Mouse (Mus musculus) forebrain, embryonic 11.5 days (tissue): ENCODE results near the gene Unc119. TPM values are rescaled to one million over a fixed set of nuclear protein-coding genes. Genes with fewer than 3 reads are reported as not detected.

Experiments used
- ATAC-seq: fragments of 200-750 bp; cut with Nextera tagmentation; replicated peaks from 2 replicates; pipeline ENCODE4 v1.8.0; 2017; ENCODE audit warnings: moderate TSS enrichment; ENCODE audit not compliant: low FRiP score
- DNase-seq: peaks from one replicate; pipeline ENCODE4 v3.0.0-alpha.2; 2017; ENCODE audit warnings: low spot score
- H3K27ac ChIP-seq: fragments of 300-500 bp; sonication (generic); 2 replicates; pipeline ENCODE4 v1.5.1; 2014; ENCODE audit warnings: low read depth, low read length
- H3K27me3 ChIP-seq: fragments of 300-500 bp; sonication (generic); 2 replicates; pipeline ENCODE4 v1.6.1; 2014; ENCODE audit warnings: mild to moderate bottlenecking, low read length, mixed read lengths; ENCODE audit not compliant: control insufficient read depth, insufficient read depth
- H3K36me3 ChIP-seq: fragments of 300-500 bp; sonication (generic); 2 replicates; pipeline ENCODE4 v1.6.1; 2014; ENCODE audit warnings: mild to moderate bottlenecking, low read length, moderate library complexity, mixed read lengths; ENCODE audit not compliant: control insufficient read depth, insufficient read depth
- H3K4me1 ChIP-seq: fragments of 300-500 bp; sonication (generic); replicated peaks from 2 replicates; pipeline ENCODE4 v1.6.1; 2014; ENCODE audit warnings: low read length, mixed read lengths; ENCODE audit not compliant: control insufficient read depth, insufficient read depth
- H3K4me2 ChIP-seq: fragments of 300-500 bp; sonication (generic); 2 replicates; pipeline ENCODE4 v1.6.1; 2014; ENCODE audit warnings: low read depth, mild to moderate bottlenecking, low read length, moderate library complexity, mixed read lengths; ENCODE audit not compliant: severe bottlenecking
- H3K4me3 ChIP-seq: fragments of 300-500 bp; sonication (generic); 2 replicates; pipeline ENCODE4 v1.5.1; 2014; ENCODE audit warnings: low read depth, low read length
- H3K9ac ChIP-seq: fragments of 300-500 bp; sonication (generic); 2 replicates; pipeline ENCODE4 v1.6.1; 2014; ENCODE audit warnings: low read length
- H3K9me3 ChIP-seq: fragments of 300-500 bp; sonication (generic); 2 replicates; pipeline ENCODE4 v1.6.1; 2016; ENCODE audit warnings: low read length, mixed read lengths; ENCODE audit not compliant: control insufficient read depth
- WGBS: fragments of 180-500 bp; shearing (Covaris S2); extraction: QIAGEN DNeasy Blood & Tissue Kit; methylation state at CpG from one replicate; pipeline ENCODE4 v1.1.7; 2014; 5-methylcytosine and 5-hydroxymethylcytosine counted together
- polyA plus RNA-seq: library from polyadenylated mRNA; unstranded; fragments of >200 nt; fragmentation: Nextera tagmentation; extraction: Ambion mirVana; gene quantifications from 2 replicates; pipeline ENCODE4 v1.2.1, GENCODE M21; 2014

Gene Unc119
- polyA plus RNA-seq, 1 experiment from 2014 or later, result 77.4 TPM

GRCm38 (mm10) chr11:78347070-78347754 lies 3.9 kb downstream of the Unc119 start:
- Histone ChIP-seq H3K4me2 (no peak overlapping the region), H3K9me3 (no peaks in the 10 kb centered on the region), H3K27me3 (no peaks in the 10 kb centered on the region), H3K27ac (no peak overlapping the region), H3K9ac (no peak overlapping the region), H3K4me3 (no peak overlapping the region), H3K36me3 (no peaks in the 10 kb centered on the region), H3K4me1 (peaks cover 2% of the 10 kb centered on the region; the same call in 1 of the 2 replicates)
- ATAC-seq (no peak), DNase-seq (peak; percentile 80)
- WGBS, result 89% methylated on average over 10 of the region's 10 CpGs

- DNase-seq (no peak), ATAC-seq (no peak)
- Histone ChIP-seq H3K4me1 (peaks cover 2% of the 10 kb centered on the region; the same call in 1 of the 2 replicates), H3K4me2 (no peak overlapping the region), H3K36me3 (no peaks in the 10 kb centered on the region), H3K9me3 (no peaks in the 10 kb centered on the region), H3K9ac (no peak overlapping the region), H3K27ac (no peak overlapping the region), H3K27me3 (no peaks in the 10 kb centered on the region), H3K4me3 (no peak overlapping the region)
- WGBS, result 87% methylated on average over 9 of the region's 9 CpGs
These were observed 4.6 kb downstream of the Unc119 start for GRCm38 (mm10) chr11:78347908-78348307.

- Histone ChIP-seq H3K4me2 (no peak overlapping the region), H3K4me3 (no peak overlapping the region), H3K9ac (no peak overlapping the region), H3K27ac (no peak overlapping the region), H3K4me1 (0 out of 2 replicates have a peak, but pooled peaks cover 2% of the 10 kb centered on the region), H3K36me3 (no peaks in the 10 kb centered on the region), H3K9me3 (no peaks in the 10 kb centered on the region), H3K27me3 (no peaks in the 10 kb centered on the region)
- 77% methylated on average over 7 of the region's 7 CpGs for WGBS
- ATAC-seq, result no peak
- no peak for DNase-seq
These were observed 5.2 kb downstream of the Unc119 start for GRCm38 (mm10) chr11:78348474-78348873.

GRCm38 (mm10) chr11:78349441-78350358 lies 6.4 kb downstream of the Unc119 start:
- H3K27ac ChIP-seq, result no peak overlapping the region
- H3K9me3 ChIP-seq, result no peaks in the 10 kb centered on the region
- 0 out of 2 replicates have a peak, but pooled peaks cover 2% of the 10 kb centered on the region for H3K4me1 ChIP-seq
- no peaks in the 10 kb centered on the region for H3K36me3 ChIP-seq
- no peaks in the 10 kb centered on the region for H3K27me3 ChIP-seq
- H3K4me2 ChIP-seq, result no peak overlapping the region
- DNase-seq (no peak), ATAC-seq (no peak)
- no peak overlapping the region for H3K4me3 ChIP-seq
- H3K9ac ChIP-seq, result no peak overlapping the region
- 93% methylated on average over 4 of the region's 4 CpGs for WGBS

- H3K27me3 ChIP-seq, result no peaks in the 10 kb centered on the region
- H3K4me3 ChIP-seq, result no peak overlapping the region
- 95% methylated on average over 1 of the region's 1 CpGs for WGBS
- DNase-seq, result no peak
- H3K4me2 ChIP-seq, result no peak overlapping the region
- no peaks in the 10 kb centered on the region for H3K36me3 ChIP-seq
- H3K4me1 ChIP-seq, result no peaks in the 10 kb centered on the region
- no peaks in the 10 kb centered on the region for H3K9me3 ChIP-seq
- no peak for ATAC-seq
- H3K9ac ChIP-seq, result no peak overlapping the region
- no peak overlapping the region for H3K27ac ChIP-seq
These were observed 9.8 kb downstream of the Unc119 start for GRCm38 (mm10) chr11:78353081-78353480.

- Histone ChIP-seq H3K9me3 (no peaks in the 10 kb centered on the region), H3K4me3 (no peak overlapping the region), H3K4me1 (no peaks in the 10 kb centered on the region), H3K27me3 (no peaks in the 10 kb centered on the region), H3K4me2 (no peak overlapping the region), H3K9ac (no peak overlapping the region), H3K36me3 (no peaks in the 10 kb centered on the region), H3K27ac (no peak overlapping the region)
- 91% methylated on average over 6 of the region's 6 CpGs for WGBS
- no peak for ATAC-seq
- no peak for DNase-seq
These were observed 11.6 kb downstream of the Unc119 start for GRCm38 (mm10) chr11:78354905-78355304.

DNA sequence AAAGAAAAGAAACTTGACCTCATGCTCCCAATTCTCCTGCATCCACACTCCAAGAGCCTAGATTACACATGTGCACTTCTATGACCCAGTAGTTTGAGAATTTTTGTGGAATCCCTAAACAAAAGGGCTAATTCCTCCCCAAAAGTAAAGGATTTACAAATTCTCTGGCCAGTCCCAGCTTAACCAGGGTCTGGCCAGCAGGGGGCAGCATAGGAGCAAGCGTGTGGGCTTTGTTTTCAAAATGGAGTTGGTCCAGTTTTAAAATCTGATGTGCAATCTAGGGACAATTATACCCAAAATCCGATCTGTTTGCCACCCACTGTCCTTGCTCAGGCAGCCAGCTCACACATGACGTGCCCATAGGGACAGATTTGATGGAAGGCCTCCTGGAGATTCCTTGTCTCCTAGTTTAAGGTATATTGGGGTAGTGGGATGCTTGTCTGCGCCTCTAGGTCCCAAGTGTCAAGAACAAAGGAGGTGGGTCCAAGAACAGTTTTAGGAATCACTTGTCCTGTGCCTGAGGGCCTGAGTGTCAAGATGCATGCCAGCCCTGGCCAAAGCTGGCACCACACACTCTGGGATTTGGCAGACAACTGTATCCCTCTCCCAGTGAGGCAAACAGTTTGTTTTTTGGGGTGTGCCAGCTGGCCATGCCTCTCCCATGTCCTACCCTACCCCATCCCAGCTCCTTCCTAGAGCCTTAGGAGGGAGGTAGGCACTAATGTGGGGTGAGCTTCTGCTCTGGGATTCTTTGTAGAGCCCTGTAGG lies 12.4 kb downstream of the Unc119 start:
- H3K9me3 ChIP-seq, result no peaks in the 10 kb centered on the region
- no peak overlapping the region for H3K27ac ChIP-seq
- WGBS, result 32% methylated on average over 4 of the region's 4 CpGs

GRCm38 (mm10) chr11:78358330-78359007 lies 15.2 kb downstream of the Unc119 start:
- H3K4me1 ChIP-seq, result no peaks in the 10 kb centered on the region
- DNase-seq, result peak; percentile 78
- H3K4me2 ChIP-seq, result no peak overlapping the region
- no peaks in the 10 kb centered on the region for H3K9me3 ChIP-seq
- no peak overlapping the region for H3K27ac ChIP-seq
- H3K9ac ChIP-seq, result no peak overlapping the region
- no peak for ATAC-seq
- no peak overlapping the region for H3K4me3 ChIP-seq
- no peaks in the 10 kb centered on the region for H3K36me3 ChIP-seq
- 13% methylated on average over 22 of the region's 22 CpGs for WGBS
- H3K27me3 ChIP-seq, result no peaks in the 10 kb centered on the region

More for the DNA sequence above, 12.4 kb downstream of the Unc119 start:
- no peaks in the 10 kb centered on the region for H3K27me3 ChIP-seq
- ATAC-seq (no peak), DNase-seq (peak; percentile 89)
- H3K4me3 ChIP-seq, result no peak overlapping the region
- no peaks in the 10 kb centered on the region for H3K4me1 ChIP-seq
- no peak overlapping the region for H3K4me2 ChIP-seq
- no peaks in the 10 kb centered on the region for H3K36me3 ChIP-seq
- peak overlapping the region; percentile 27; the same call in 1 of the 2 replicates for H3K9ac ChIP-seq
